Mouse (Mus musculus) embryonic fibroblast, embryonic 13.5 days (primary cell): Measurements from ENCODE around the gene Cdh3.
A peak's percentile ranks its signal among the peaks of the same experiment; 100 is the strongest.

Experiments
- CTCF ChIP-seq: IDR thresholded peaks from 2 replicates; pipeline ENCODE4 v1.5.1; 2011; ENCODE audit warnings: mild to moderate bottlenecking, control low read depth, low read length, moderate library complexity, borderline replicate concordance; ENCODE audit not compliant: insufficient read depth
- POLR2A ChIP-seq: IDR thresholded peaks from 2 replicates; pipeline ENCODE4 v1.6.1; 2011; ENCODE audit warnings: low read depth, mild to moderate bottlenecking, control low read depth, low read length, moderate library complexity

GRCm38 (mm10) chr8:106561097-106561865, 50.6 kb downstream of the Cdh3 start:
- TF ChIP-seq POLR2A: peak; percentile 51; the same call in 1 of the 2 replicates
- peak; percentile 84 for TF ChIP-seq CTCF
